Mouse (Mus musculus) liver, adult 2 months (tissue): ENCODE measurements at regions not wholly inside any gene's neighbourhood (a gene's known extent, or its start where the extent isn't known, plus 50 kb on each side); places are given as distances from the start of the nearest gene placed in this dataset.

Source experiments
- CTCF ChIP-seq: fragments of 200-500 bp; IDR thresholded peaks from 2 replicates; pipeline ENCODE4 v1.5.1; 2011; ENCODE audit warnings: low read depth, low read length, control low read depth
- POLR2A ChIP-seq: fragments of 200-500 bp; IDR thresholded peaks from 2 replicates; pipeline ENCODE4 v1.6.1; 2011; ENCODE audit warnings: low read length, control low read depth; ENCODE audit not compliant: insufficient read depth; ENCODE audit errors: extremely low read depth

- TF ChIP-seq POLR2A (no peak), CTCF (no peak)
Observed at GRCm38 (mm10) chr11:40835393-40835792, 80.3 kb upstream of the Ccng1 start.
